ENCODE assay signal across 18 mouse cellular contexts in genomic region chr15:5554526-5554925, GRCm38 (mm10).
A peak's percentile ranks its signal among the peaks of the same experiment; 100 is the strongest.
DNase-seq lines count a peak whose midpoint lies in the region; ATAC-seq lines count a peak whose summit lies in the region.
"Had no signal": no experiment of that assay in that cellular context is flagged by ENCODE, and none has a peak within 500 bp of the region (broad histone marks: within the 10 kb centered on the region; RNA-seq: fewer than 3 reads in every experiment).

No protein-coding gene starts in this region.

- peak; percentile 82 for ATAC-seq in activated CD4-positive, CD25-positive, alpha-beta regulatory T cell, adult 4 months
- ATAC-seq: forebrain, embryonic 16.5 days; liver, embryonic 12.5 days; midbrain, embryonic 13.5 days had no signal

- DNase-seq in 416B (ENCODE audit: low read depth) = peak; percentile 11
- peak; percentile 64 for DNase-seq in CD4-positive helper T cell, adult 2 months (ENCODE audit: low read depth, low spot score)
- peak; percentile 65 for DNase-seq in naive thymus-derived CD4-positive, alpha-beta T cell, adult 2 months (ENCODE audit: low read depth)
- DNase-seq in left cerebral cortex, postnatal 4 days = no peak
- DNase-seq in heart, postnatal 10 days = no peak
- DNase-seq in heart, adult 11 months = no peak
- DNase-seq: adrenal gland, postnatal 36 days; cerebellum, adult 9-11 months; gastrocnemius, postnatal 10 days; heart, adult 2 months; kidney, adult 2 months; kidney, postnatal 10 days; lung, adult 18-20 months; lung, postnatal 10 days had no signal

- intact Hi-C loops in left cerebral cortex, postnatal 4 days (cut with DNase I) = no loop called here
- intact Hi-C loops in heart, postnatal 10 days (cut with DNase I) = no loop called here

Comparison
In these comparisons a context has a peak if more than half of its experiments do, and no peak if none do; other contexts are left out.
1. DNase-seq: peak in 416B (single experiment), CD4-positive helper T cell, adult 2 months (single experiment) and naive thymus-derived CD4-positive, alpha-beta T cell, adult 2 months (single experiment); none in left cerebral cortex, postnatal 4 days (single experiment), heart, postnatal 10 days (0 of 2) and heart, adult 11 months (single experiment).